19 mouse cellular contexts compared by ENCODE assay signal in the genomic region with DNA sequence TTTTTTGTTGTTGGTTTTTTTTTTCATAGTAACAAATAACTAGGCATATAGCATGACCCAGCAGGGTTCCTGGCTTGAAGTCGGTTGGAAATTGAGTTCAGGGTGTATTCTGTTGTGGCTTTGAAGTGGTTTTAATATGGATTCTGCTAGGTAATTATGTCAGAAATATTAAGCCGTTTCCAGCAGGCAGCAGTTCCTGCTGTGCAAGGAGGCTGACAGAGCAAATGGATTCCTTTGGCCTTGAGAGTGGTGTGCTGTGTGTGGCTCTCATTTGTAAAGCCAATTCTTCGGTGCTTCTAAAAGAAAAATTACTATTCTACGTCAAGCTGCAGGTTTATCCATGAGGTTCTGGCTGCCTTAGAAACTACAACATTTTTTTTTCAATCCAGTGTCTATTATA. TPM values are rescaled to one million over a fixed set of nuclear protein-coding genes. Genes with fewer than 3 reads are reported as not detected.
DNase-seq lines count a peak whose midpoint lies in the region; ATAC-seq lines count a peak whose summit lies in the region.
"Had no signal": no experiment of that assay in that cellular context is flagged by ENCODE, and none has a peak within 500 bp of the region (broad histone marks: within the 10 kb centered on the region; RNA-seq: fewer than 3 reads in every experiment).

No protein-coding gene starts in this region.

- no peak for DNase-seq in embryonic facial prominence, embryonic 10.5 days (ENCODE audit: low spot score)
- no peak for DNase-seq in hindbrain, embryonic 11.5 days (ENCODE audit: low spot score)
- DNase-seq in left cerebral cortex, adult 9 months (ENCODE audit: low spot score in 2 of 2) = no peak
- no peak for DNase-seq in adrenal gland, adult 8-10 months
- DNase-seq: adrenal gland, postnatal 14 days; cerebellum, adult 11 months; kidney, postnatal 25 days; liver, postnatal 0 days; lung, postnatal 10 days; thymus, postnatal 25 days had no signal

- ATAC-seq in embryonic facial prominence, embryonic 13.5 days (ENCODE audit: insufficient number of reproducible peaks, insufficient read depth, low FRiP score, low TSS enrichment, low read depth) = no peak
- 0 out of 2 replicates have a peak, but pooled peaks have one; percentile 21 for ATAC-seq in hindbrain, embryonic 13.5 days (ENCODE audit: low FRiP score)
- ATAC-seq in hindbrain, embryonic 11.5 days (ENCODE audit: low FRiP score) = no peak
- peak; percentile 53 for ATAC-seq in midbrain, embryonic 15.5 days (replicated peaks)
- ATAC-seq: intestine, postnatal 0 days had no signal

- H3K27ac ChIP-seq in embryonic facial prominence, embryonic 13.5 days = 0 out of 2 replicates have a peak overlapping the region, but pooled peaks have one; percentile 16
- no peak overlapping the region for H3K27ac ChIP-seq in embryonic facial prominence, embryonic 10.5 days (replicated peaks)
- H3K27ac ChIP-seq in hindbrain, embryonic 13.5 days = peak overlapping the region; percentile 81
- H3K27ac ChIP-seq in hindbrain, embryonic 11.5 days (ENCODE audit: low read depth, low read length) = no peak overlapping the region
- H3K27ac ChIP-seq in brown adipose tissue, adult 24 weeks (replicated peaks; ENCODE audit: low read depth, low read length) = peak overlapping the region; percentile 94
- H3K27ac ChIP-seq in midbrain, embryonic 15.5 days = peak overlapping the region; percentile 74
- H3K27ac ChIP-seq: heart, embryonic 10.5 days; layer of hippocampus, adult 2 months had no signal

- peaks cover 75% of the 10 kb centered on the region for H3K36me3 ChIP-seq in embryonic facial prominence, embryonic 13.5 days
- H3K36me3 ChIP-seq in embryonic facial prominence, embryonic 10.5 days (replicated peaks) = peaks cover 90% of the 10 kb centered on the region
- peaks cover 21% of the 10 kb centered on the region; the same call in 1 of the 2 replicates for H3K36me3 ChIP-seq in hindbrain, embryonic 13.5 days
- no peaks in the 10 kb centered on the region; the same call in 1 of the 2 replicates for H3K36me3 ChIP-seq in hindbrain, embryonic 11.5 days (ENCODE audit: control insufficient read depth, insufficient read depth, low read length)
- no peaks in the 10 kb centered on the region for H3K36me3 ChIP-seq in midbrain, embryonic 15.5 days (replicated peaks)

- no peaks in the 10 kb centered on the region for H3K27me3 ChIP-seq in embryonic facial prominence, embryonic 13.5 days
- no peaks in the 10 kb centered on the region for H3K27me3 ChIP-seq in embryonic facial prominence, embryonic 10.5 days (replicated peaks; ENCODE audit: low read depth, poor library complexity, severe bottlenecking)
- H3K27me3 ChIP-seq in hindbrain, embryonic 13.5 days = no peaks in the 10 kb centered on the region
- H3K27me3 ChIP-seq in hindbrain, embryonic 11.5 days (ENCODE audit: control insufficient read depth, insufficient read depth, low read length) = no peaks in the 10 kb centered on the region
- no peaks in the 10 kb centered on the region for H3K27me3 ChIP-seq in midbrain, embryonic 15.5 days (replicated peaks)
- H3K27me3 ChIP-seq: limb, embryonic 12.5 days had no signal

- peaks cover 9% of the 10 kb centered on the region; the same call in 1 of the 2 replicates for H3K4me1 ChIP-seq in embryonic facial prominence, embryonic 13.5 days
- peaks cover 22% of the 10 kb centered on the region for H3K4me1 ChIP-seq in embryonic facial prominence, embryonic 10.5 days
- H3K4me1 ChIP-seq in hindbrain, embryonic 13.5 days (replicated peaks) = peaks cover 25% of the 10 kb centered on the region
- no peaks in the 10 kb centered on the region for H3K4me1 ChIP-seq in hindbrain, embryonic 11.5 days (replicated peaks; ENCODE audit: control insufficient read depth, insufficient read depth, low read length)
- peaks cover 16% of the 10 kb centered on the region for H3K4me1 ChIP-seq in brown adipose tissue, adult 24 weeks (ENCODE audit: control insufficient read depth, insufficient read depth, insufficient read length, low read length)
- H3K4me1 ChIP-seq in midbrain, embryonic 15.5 days = peaks cover 23% of the 10 kb centered on the region

- no peak overlapping the region for H3K4me2 ChIP-seq in embryonic facial prominence, embryonic 13.5 days
- no peak overlapping the region for H3K4me2 ChIP-seq in hindbrain, embryonic 13.5 days
- no peak overlapping the region for H3K4me2 ChIP-seq in hindbrain, embryonic 11.5 days (replicated peaks; ENCODE audit: low read depth, low read length)
- no peak overlapping the region for H3K4me2 ChIP-seq in midbrain, embryonic 15.5 days
- H3K4me2 ChIP-seq: limb, embryonic 12.5 days; liver, embryonic 11.5 days had no signal

- H3K9me3 ChIP-seq in embryonic facial prominence, embryonic 13.5 days = no peaks in the 10 kb centered on the region
- H3K9me3 ChIP-seq in embryonic facial prominence, embryonic 10.5 days = no peaks in the 10 kb centered on the region
- H3K9me3 ChIP-seq in hindbrain, embryonic 13.5 days = no peaks in the 10 kb centered on the region
- no peaks in the 10 kb centered on the region for H3K9me3 ChIP-seq in hindbrain, embryonic 11.5 days (ENCODE audit: control insufficient read depth, low read length)
- no peaks in the 10 kb centered on the region for H3K9me3 ChIP-seq in midbrain, embryonic 15.5 days
- H3K9me3 ChIP-seq: heart, embryonic 10.5 days had no signal

- H3K9ac ChIP-seq in embryonic facial prominence, embryonic 13.5 days = no peak overlapping the region
- H3K9ac ChIP-seq in hindbrain, embryonic 13.5 days = no peak overlapping the region
- no peak overlapping the region for H3K9ac ChIP-seq in hindbrain, embryonic 11.5 days (ENCODE audit: low read depth, low read length)
- H3K9ac ChIP-seq in midbrain, embryonic 15.5 days = no peak overlapping the region
- H3K9ac ChIP-seq: limb, embryonic 12.5 days; liver, postnatal 0 days had no signal

- 31% methylated on average over 4 of the region's 4 CpGs for WGBS in embryonic facial prominence, embryonic 13.5 days
- WGBS in embryonic facial prominence, embryonic 10.5 days = 73% methylated on average over 4 of the region's 4 CpGs
- 42% methylated on average over 4 of the region's 4 CpGs for WGBS in hindbrain, embryonic 13.5 days
- 60% methylated on average over 4 of the region's 4 CpGs for WGBS in hindbrain, embryonic 11.5 days
- 18% methylated on average over 4 of the region's 4 CpGs for WGBS in midbrain, embryonic 15.5 days

- no peak overlapping the region for H3K4me3 ChIP-seq in embryonic facial prominence, embryonic 13.5 days
- H3K4me3 ChIP-seq in embryonic facial prominence, embryonic 10.5 days = no peak overlapping the region
- H3K4me3 ChIP-seq in hindbrain, embryonic 13.5 days = no peak overlapping the region
- H3K4me3 ChIP-seq in hindbrain, embryonic 11.5 days (ENCODE audit: low read depth, low read length) = no peak overlapping the region
- H3K4me3 ChIP-seq in brown adipose tissue, adult 24 weeks (ENCODE audit: insufficient read depth, low read depth, low read length) = no peak overlapping the region
- no peak overlapping the region for H3K4me3 ChIP-seq in midbrain, embryonic 15.5 days
- H3K4me3 ChIP-seq: heart, embryonic 10.5 days; layer of hippocampus, adult 2 months; limb, embryonic 12.5 days had no signal

RNA-seq across cellular contexts. Expression of gene Wdsub1, which starts 42.2 kb away (rescaled TPM):
- polyA plus RNA-seq in embryonic facial prominence, embryonic 13.5 days (2015; fragmentation: Nextera tagmentation; extraction: Ambion mirVana) = 44.1 and 45.8 TPM in 2 replicates
- polyA plus RNA-seq in embryonic facial prominence, embryonic 10.5 days (2016; fragmentation: Nextera tagmentation; extraction: Ambion mirVana) = 23.7 and 27.7 TPM in 2 replicates
- 15.0 and 17.3 TPM in 2 replicates for polyA plus RNA-seq in hindbrain, embryonic 13.5 days (2015; fragmentation: Nextera tagmentation; extraction: Ambion mirVana)
- 20.0 and 21.9 TPM in 2 replicates for polyA plus RNA-seq in hindbrain, embryonic 11.5 days (2014; fragmentation: Nextera tagmentation; extraction: Ambion mirVana)
- polyA plus RNA-seq in brown adipose tissue, adult 24 weeks (2012; ENCODE audit: insufficient read depth, insufficient read length, missing spikeins) = 9.9 and 15.6 TPM in 2 replicates
- 18.1 and 19.1 TPM in 2 replicates for polyA plus RNA-seq in midbrain, embryonic 15.5 days (2015; fragmentation: Nextera tagmentation; extraction: Ambion mirVana)
- total RNA-seq in adrenal gland, adult 8-10 months (2022) = 10 to 100 TPM; 17.4 to 36.0 (median 20.6) TPM

Comparison
In these comparisons a context has a peak if more than half of its experiments do, and no peak if none do; other contexts are left out.
1. ATAC-seq: peak in hindbrain, embryonic 13.5 days (single experiment) and midbrain, embryonic 15.5 days (single experiment); none in embryonic facial prominence, embryonic 13.5 days (single experiment) and hindbrain, embryonic 11.5 days (single experiment).
2. H3K27ac ChIP-seq: peak in embryonic facial prominence, embryonic 13.5 days (single experiment), hindbrain, embryonic 13.5 days (single experiment), brown adipose tissue, adult 24 weeks (single experiment) and midbrain, embryonic 15.5 days (single experiment); none in embryonic facial prominence, embryonic 10.5 days (single experiment) and hindbrain, embryonic 11.5 days (single experiment).